Mouse (Mus musculus) left cerebral cortex, postnatal 10 days (tissue): Measurements from ENCODE around the gene Traf4. TPM values are rescaled to one million over a fixed set of nuclear protein-coding genes. Genes with fewer than 3 reads are reported as not detected.
A peak's percentile ranks its signal among the peaks of the same experiment; 100 is the strongest.
"Not testable (repeated sequence)": the region's sequence is repeated elsewhere in the genome, so short reads cannot be mapped to it uniquely, and the experiment has no call there.

Experiments used
- DNase-seq, 2 experiments: peaks; one replicate each; pipeline ENCODE4 v3.0.0; 2021 to 2022; ENCODE audit warnings: low spot score in 2 of 2, mixed read lengths in 1 of 2; ENCODE audit errors: extremely low spot score in 1 of 2
- intact Hi-C: fragments of 180-260 bp; cut with DNase I; formaldehyde crosslinking; loops from one replicate; pipeline ENCODE4 v1.15.1; 2025
- total RNA-seq, 2 experiments: library from RNA; stranded (reverse); gene quantifications; 2 replicates each; pipeline ENCODE4 v1.2.3; 2021

Traf4 gene
- total RNA-seq, 2 experiments from 2014 or later, result 31.0 to 32.6 TPM

DNA sequence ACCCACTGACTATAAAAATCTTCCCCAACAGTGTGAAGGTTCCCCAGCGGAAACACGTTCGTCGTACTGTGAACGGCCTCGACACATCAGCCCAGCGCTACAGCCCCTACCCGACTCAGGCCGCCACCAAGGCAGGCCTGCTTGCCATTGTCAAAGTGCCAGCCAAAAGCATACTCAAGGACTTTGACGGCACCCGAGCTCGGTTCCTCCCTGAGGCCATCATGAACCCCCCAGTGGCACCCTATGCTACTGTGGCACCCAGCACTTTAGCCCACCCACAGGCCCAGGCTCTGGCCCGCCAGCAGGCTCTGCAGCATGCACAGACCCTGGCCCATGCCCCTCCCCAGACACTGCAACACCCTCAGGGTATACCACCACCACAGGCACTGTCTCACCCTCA is 11.6 kb downstream of the Traf4 start:
- DNase-seq, result peak in 1 of 2 experiments; percentile 44
- intact Hi-C loops, result loop anchor here (5.0 kb wide), 1 partner anchor 91 kb away; no protein-coding TSS in a partner anchor

DNA sequence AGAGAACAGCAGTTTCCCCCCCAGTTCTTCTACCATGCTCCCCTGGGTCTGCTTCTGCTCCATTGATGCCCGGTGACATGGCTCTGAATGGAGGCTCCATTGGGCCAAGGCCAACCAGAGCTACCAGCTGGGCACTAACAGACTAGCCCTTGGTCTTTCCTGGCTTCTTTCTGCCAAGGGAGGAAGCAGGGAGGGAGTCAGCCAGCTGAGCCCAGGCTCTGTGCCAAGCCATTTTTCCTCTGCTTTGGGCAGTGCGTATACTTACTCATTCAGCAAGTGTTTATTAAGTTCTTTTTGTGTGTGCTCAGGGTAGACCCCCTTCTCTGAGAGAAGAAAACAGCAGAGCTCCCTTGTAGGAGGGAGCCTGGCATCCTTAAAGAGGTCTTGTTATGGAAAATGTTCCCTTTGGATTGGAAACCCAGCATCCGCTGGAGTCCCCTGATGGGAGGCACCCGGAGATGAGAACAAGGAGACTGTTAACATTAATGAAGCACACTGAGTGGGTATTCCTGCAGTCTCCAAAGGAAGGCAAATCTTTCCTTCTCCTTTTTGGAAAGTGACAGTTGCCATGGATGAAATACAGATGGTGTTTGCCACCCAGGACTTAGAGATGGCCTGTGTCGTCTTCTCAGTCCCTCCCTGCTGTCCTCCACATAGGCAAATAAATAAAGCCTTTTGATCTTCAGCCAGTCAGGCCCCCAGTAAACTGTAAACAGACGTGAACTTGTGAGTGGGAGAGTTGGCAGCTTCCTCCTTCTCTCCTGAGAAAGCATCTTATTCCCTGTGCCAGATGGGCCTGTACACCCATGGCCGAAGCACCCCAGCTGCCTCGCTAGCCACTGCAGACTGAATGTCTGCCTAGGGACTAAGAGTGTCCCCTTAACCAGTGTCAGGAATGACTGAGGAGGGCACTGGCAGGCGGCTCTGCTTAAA is 12.8 kb downstream of the Traf4 start:
- intact Hi-C loops, result loop anchor here (5.0 kb wide), 1 partner anchor 90 kb away; no protein-coding TSS in a partner anchor
- DNase-seq, result peak; percentile 89 to 90

DNA sequence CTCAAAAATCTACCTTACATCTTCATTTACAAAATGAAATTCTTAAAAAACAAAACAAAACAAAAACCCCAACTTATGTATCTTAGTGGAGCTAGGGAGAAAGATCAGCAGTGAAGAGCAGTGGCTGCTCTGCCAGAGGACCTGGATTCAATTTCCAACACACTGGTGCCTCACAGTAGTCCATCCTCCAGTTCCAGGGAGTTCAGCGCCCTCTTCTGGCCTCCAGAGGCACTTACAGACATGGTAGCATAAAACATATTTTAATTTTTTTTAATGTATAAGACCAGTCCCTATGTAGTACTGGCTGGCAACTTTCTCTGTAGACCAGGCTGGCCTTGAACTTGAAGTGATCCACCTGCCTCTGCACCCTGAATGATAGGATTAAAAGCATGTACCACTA is 14.2 kb downstream of the Traf4 start:
- intact Hi-C loops, result loop anchor here (5.0 kb wide), 1 partner anchor 89 kb away; no protein-coding TSS in a partner anchor
- no peak for DNase-seq

DNA sequence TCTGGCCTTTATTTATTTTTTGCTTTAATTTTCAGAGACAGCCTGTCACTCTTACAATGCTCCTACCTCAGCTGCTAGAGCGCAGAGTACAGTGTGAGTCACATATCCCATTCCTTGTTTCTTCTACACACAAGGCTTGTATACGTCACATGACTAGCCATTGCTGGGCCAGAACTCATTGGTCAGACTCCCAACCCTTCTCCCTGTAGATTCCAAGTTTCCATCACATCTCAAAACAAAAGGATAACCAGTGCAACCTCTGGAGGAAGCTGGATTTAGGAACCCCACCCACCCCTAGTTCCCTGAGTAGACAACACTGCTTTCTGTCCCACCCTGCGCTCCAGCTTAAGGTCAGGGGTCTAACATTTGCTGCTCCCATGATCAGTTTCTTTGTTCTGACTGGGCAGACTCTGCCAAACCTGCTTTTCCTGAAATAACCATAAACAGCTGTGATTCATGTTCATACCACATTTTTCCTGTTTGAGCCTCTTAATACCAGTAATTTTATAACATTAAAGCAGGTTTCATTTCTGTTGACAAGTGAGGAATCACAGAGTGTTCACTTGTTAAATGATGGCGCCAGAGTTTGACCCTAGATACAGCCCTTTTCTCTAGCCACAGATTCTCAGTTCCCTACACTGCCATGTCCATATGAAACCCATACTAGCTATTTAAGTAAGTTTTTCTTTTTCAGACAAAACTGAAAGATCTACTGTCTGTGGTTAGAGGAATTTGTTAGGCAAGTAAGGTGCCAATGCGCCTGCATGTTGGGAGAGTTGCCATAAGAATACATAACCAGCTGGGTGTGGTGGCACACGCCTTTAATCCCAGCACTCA is 18.5 kb downstream of the Traf4 start:
- intact Hi-C loops, result no loop called here
- DNase-seq, result no peak

GRCm38 (mm10) chr11:78146168-78146567 is 19.2 kb downstream of the Traf4 start:
- DNase-seq, result no peak
- intact Hi-C loops, result no loop called here

DNA sequence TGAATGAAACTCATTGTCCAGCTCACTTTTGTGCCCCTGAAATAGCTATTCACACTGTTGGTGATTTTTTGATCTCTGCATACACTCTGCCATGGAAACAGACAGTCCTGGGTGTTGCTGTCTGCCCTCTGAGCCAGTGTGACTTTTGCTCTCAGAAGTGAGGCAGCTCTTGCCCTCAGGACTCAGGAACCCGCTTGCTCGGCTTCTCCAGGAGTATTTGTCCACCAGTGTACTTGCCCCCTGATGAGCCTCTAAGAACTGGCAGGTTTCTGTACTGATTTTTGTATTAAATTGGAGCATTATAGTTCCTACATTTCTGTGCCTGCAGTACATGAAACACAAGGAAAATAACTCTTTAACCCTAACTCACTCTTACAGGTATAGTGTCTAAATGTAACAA is 21.9 kb downstream of the Traf4 start:
- intact Hi-C loops, result no loop called here
- DNase-seq, result no peak

- intact Hi-C loops, result no loop called here
- no peak for DNase-seq
Observed at GRCm38 (mm10) chr11:78140665-78141064, 24.7 kb downstream of the Traf4 start.

DNA sequence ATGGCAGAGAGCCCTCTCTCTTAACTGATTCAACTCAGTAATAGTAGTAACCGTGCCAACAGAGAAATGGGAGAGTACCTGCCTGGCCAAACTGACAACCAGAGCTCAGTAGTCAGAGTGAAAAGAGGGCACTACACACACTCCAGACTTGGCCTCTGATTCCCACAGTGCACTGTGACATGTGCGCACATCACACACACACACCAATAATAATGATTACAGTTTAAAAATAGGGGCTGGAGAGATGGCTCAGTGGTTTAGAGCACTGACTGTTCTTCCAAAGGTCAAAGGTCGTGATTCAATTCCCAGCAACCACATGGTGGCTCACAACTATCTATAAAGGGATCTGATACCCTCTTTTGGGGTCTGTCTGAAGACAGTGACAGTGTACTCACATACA is 27.4 kb downstream of the Traf4 start:
- no peak for DNase-seq
- intact Hi-C loops, result loop anchor here (5.0 kb wide), 1 partner anchor 41 kb away; no protein-coding TSS in a partner anchor

GRCm38 (mm10) chr11:78137584-78137983 is 27.8 kb downstream of the Traf4 start:
- DNase-seq, result no peak

DNA sequence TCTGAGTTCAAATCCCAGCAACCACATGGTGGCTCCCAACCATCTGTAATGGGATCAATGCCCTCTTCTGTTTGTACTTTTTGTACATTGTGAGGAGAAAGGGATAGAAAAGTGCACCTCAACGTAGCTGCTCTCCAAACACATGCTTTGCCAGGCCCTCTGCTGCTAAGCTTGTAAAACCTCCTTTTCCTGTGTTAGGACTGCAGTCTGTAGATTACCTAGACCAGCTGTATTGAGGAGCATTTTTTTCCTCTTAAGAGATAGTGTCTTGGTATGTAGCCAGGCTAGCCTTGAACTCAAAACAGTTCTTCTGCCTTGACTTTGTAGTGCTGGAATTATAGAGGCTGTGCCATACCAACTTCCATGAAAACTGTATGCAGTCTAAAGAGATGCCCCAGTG is 29.3 kb downstream of the Traf4 start:
- no peak for DNase-seq
- intact Hi-C loops, result loop anchor here (5.0 kb wide), 1 partner anchor 39 kb away; no protein-coding TSS in a partner anchor

More at GRCm38 (mm10) chr11:78137584-78137983, 27.8 kb downstream of the Traf4 start:
- intact Hi-C loops, result loop anchor here (5.0 kb wide), 1 partner anchor 40 kb away; no protein-coding TSS in a partner anchor

- intact Hi-C loops, result loop anchor here (5.0 kb wide), 1 partner anchor 38 kb away; no protein-coding TSS in a partner anchor
- DNase-seq, result not testable (repeated sequence)
Observed at GRCm38 (mm10) chr11:78135314-78135713, 30.1 kb downstream of the Traf4 start.

DNA sequence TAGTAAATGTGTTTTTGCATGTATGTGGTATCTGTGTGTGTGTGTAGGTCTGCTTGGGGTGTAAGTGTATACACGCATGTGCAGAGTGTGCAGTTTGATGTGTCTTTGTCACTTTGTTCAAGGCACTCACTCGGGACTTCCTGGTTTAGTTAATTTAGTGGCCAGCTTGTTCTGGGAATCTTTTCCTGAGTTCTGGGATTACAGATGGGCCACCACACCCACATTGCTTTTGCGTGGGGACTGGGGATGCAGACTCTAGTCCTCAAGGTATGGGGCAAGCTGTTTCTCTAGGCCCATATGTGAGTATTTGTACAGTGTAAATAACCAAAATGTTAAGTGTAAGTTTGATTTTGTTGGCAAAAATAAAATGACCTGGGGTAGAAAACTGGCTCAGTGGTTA is 31.0 kb downstream of the Traf4 start:
- intact Hi-C loops, result no loop called here
- DNase-seq, result no peak

GRCm38 (mm10) chr11:78133915-78134314 is 31.5 kb downstream of the Traf4 start:
- no peak for DNase-seq
- intact Hi-C loops, result no loop called here

- DNase-seq, result no peak
- intact Hi-C loops, result no loop called here
Observed at GRCm38 (mm10) chr11:78129458-78129857, 35.9 kb downstream of the Traf4 start.

- DNase-seq, result no peak
- intact Hi-C loops, result no loop called here
Observed at GRCm38 (mm10) chr11:78126739-78127138, 38.6 kb downstream of the Traf4 start.

GRCm38 (mm10) chr11:78125691-78126090 is 39.7 kb downstream of the Traf4 start:
- intact Hi-C loops, result no loop called here
- DNase-seq, result no peak

DNA sequence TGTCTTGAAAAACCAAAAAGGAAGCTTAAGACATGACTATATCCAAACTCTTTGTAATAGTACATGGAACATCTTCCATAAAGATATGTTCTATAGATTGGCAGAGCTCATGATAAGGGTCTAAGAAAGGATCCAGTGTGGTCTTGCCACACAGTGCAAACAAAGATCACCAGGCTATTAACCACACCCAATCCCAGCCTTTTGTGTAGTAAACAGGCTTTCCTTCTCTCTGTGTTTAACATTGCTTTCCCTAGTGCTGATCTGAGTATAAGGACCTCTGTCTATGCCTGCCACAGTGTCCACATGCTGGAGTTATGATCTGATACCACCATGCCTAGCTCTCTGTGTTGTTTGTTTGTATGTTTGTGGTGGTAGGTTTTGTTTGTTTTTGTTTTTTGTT is 41.6 kb downstream of the Traf4 start:
- no peak for DNase-seq
- intact Hi-C loops, result no loop called here

DNA sequence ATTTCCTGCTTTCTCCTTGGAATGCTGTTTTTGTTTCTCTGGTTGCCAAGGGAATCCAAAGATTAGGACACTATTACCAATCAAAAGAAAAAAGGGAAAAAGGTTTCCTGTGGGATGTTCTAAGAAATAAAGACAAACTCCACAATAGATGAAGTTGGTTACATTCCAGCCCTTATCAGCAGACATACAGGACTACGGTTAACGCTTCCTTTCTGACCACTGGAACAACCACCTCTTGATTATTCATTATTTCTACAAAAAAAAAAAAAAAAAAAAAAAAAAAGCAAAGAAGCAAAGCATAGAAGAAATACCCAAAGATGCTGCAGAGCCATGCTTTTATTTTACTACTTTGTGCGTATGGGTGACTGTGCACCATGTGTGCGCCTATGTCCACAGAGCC is 42.6 kb downstream of the Traf4 start:
- no peak for DNase-seq
- intact Hi-C loops, result no loop called here

DNA sequence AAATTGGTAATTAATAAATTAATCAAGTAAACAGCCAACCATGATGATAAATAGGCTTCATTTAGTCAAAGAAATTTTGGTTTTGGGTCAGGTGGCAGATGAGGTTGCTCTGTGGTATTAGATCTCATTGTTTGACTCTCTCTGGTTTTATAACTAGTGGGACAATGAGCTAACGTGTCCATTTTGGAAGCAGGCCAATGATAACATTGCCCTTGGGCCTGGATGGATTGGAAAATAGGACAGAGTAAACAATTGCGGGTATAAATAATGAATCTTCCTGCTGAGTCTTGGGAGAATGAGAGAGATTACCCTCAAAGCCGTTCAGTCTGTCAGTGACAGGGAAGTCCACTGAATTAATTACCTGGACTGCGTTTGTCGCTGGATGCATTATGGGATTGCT is 44.2 kb downstream of the Traf4 start:
- peak in 1 of 2 experiments; percentile 49 for DNase-seq
- intact Hi-C loops, result no loop called here
